Mouse (Mus musculus): ENCODE measurements at regions not wholly inside any gene's neighbourhood (a gene's known extent, or its start where the extent isn't known, plus 50 kb on each side); places are given as distances from the start of the nearest gene placed in this dataset.

DNA sequence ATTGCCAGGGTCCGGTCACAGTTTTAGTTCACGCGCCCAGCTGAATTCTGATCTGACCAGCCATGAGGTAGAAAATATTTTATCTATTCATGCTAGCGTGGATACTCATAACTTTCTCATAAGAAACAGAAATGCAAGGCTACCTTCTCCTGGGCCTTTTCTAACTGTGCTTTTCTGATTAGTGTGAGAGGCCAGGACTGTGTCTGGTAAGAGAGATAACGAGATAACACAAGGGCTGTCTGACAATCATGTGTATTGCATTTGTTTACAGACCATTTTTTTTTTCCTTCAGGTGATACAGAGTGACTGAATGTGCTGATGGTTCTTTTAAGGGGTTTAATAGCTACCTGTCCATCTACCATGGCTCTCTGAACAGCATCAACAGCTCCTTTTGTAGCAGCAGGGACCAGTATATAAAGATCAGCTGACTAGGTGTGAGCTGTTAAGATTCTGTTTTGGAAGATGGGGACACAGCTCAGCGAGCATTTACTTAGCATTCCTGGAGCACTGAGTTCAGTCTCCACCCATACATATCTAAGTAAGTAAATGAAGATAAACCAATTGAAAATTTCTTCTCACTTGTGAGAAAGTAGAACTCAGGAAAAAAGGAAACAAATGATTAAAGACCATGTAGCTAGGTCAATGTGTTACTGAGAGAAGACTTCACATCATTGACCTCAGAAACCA, 109.0 kb upstream of the Nsun6 start:
- TF ChIP-seq ZNF384 (IDR thresholded peaks at IDR 0.05; ENCODE audit: low read depth, low read length) (no peak), MAFK (IDR thresholded peaks at IDR 0.05; ENCODE audit: insufficient read depth, low read depth, low read length) (no peak), HCFC1 (IDR thresholded peaks at IDR 0.05; ENCODE audit: borderline replicate concordance, insufficient read depth, low read length) (no peak), ZC3H11A (IDR thresholded peaks at IDR 0.05; ENCODE audit: borderline replicate concordance, low read depth, low read length) (no peak), CHD2 (IDR thresholded peaks at IDR 0.05; ENCODE audit: low read depth, low read length) (no peak)

All from ES-E14 (cell line).